Mouse (Mus musculus) MEL (cell line): ENCODE results near the gene Tceal8. TPM values are rescaled to one million over a fixed set of nuclear protein-coding genes. Genes with fewer than 3 reads are reported as not detected.

Experiments
- DNase-seq: peaks from one replicate; pipeline ENCODE4 v3.0.0; 2011; ENCODE audit warnings: low read depth, low spot score
- H3K27ac ChIP-seq: 2 replicates; pipeline ENCODE4 v1.5.1; 2012; ENCODE audit warnings: low read depth, mild to moderate bottlenecking, control low read depth, low read length, moderate library complexity; ENCODE audit not compliant: control insufficient read depth
- H3K27me3 ChIP-seq, 2 experiments: fragments of 150-350 bp in 1 of 2; sonication (generic) in 1 of 2; 2 replicates each; pipeline ENCODE4 v1.6.1; 2012; ENCODE audit warnings: low read length in 2 of 2, mild to moderate bottlenecking in 2 of 2, improper control_type of control experiment in 1 of 2, moderate library complexity in 1 of 2; ENCODE audit not compliant: insufficient read depth in 2 of 2, control insufficient read depth in 1 of 2
- H3K36me3 ChIP-seq, 2 experiments: 2 replicates each; pipeline ENCODE4 v1.6.1; 2012 to 2014; ENCODE audit warnings: low read length in 2 of 2, improper control_type of control experiment in 1 of 2, inconsistent platforms in 1 of 2, mild to moderate bottlenecking in 1 of 2; ENCODE audit not compliant: insufficient read depth in 2 of 2, control insufficient read depth in 1 of 2
- H3K4me1 ChIP-seq, 2 experiments: fragments of 150-350 bp in 1 of 2; sonication (generic) in 1 of 2; 2 replicates each; pipeline ENCODE4 v1.6.1; 2012; ENCODE audit warnings: low read length in 2 of 2, improper control_type of control experiment in 1 of 2, mild to moderate bottlenecking in 1 of 2; ENCODE audit not compliant: insufficient read depth in 2 of 2, control insufficient read depth in 1 of 2
- H3K4me3 ChIP-seq, 2 experiments: fragments of 150-350 bp in 1 of 2; sonication (generic) in 1 of 2; 2 replicates each; pipeline ENCODE4 v1.5.1; 2012; ENCODE audit warnings: low read depth in 2 of 2, low read length in 2 of 2, mild to moderate bottlenecking in 2 of 2, moderate library complexity in 2 of 2, control low read depth in 1 of 2, improper control_type of control experiment in 1 of 2; ENCODE audit not compliant: control insufficient read depth in 1 of 2, insufficient read depth in 1 of 2
- H3K79me2 ChIP-seq: 2 replicates; pipeline ENCODE4 v1.6.1; 2012; ENCODE audit warnings: mild to moderate bottlenecking, low read length, moderate library complexity; ENCODE audit not compliant: control insufficient read depth, poor library complexity, insufficient read depth
- H3K9ac ChIP-seq: 2 replicates; pipeline ENCODE4 v1.6.1; 2012; ENCODE audit warnings: low read depth, mild to moderate bottlenecking, control low read depth, low read length, moderate library complexity; ENCODE audit not compliant: control insufficient read depth, poor library complexity, severe bottlenecking
- H3K9me3 ChIP-seq: fragments of 150-350 bp; sonication (generic); replicated peaks from 2 replicates; pipeline ENCODE4 v1.6.1; 2012; ENCODE audit warnings: mild to moderate bottlenecking, low read length, improper control_type of control experiment, moderate library complexity; ENCODE audit not compliant: insufficient read depth
- BHLHE40 ChIP-seq: IDR thresholded peaks from 2 replicates; pipeline ENCODE4 v1.6.1; 2012; ENCODE audit warnings: low read depth, mild to moderate bottlenecking, inconsistent platforms, low read length, improper control_type of control experiment, borderline replicate concordance
- CHD1 ChIP-seq: IDR thresholded peaks from 2 replicates; pipeline ENCODE4 v1.6.1; 2012; ENCODE audit warnings: low read depth, mild to moderate bottlenecking, inconsistent platforms, low read length, improper control_type of control experiment
- CHD2 ChIP-seq: IDR thresholded peaks from 2 replicates; pipeline ENCODE4 v1.6.1; 2011; ENCODE audit warnings: low read length, improper control_type of control experiment
- CTCF ChIP-seq, 3 experiments: IDR thresholded peaks in 2 of 3; conservative IDR thresholded peaks in 1 of 3; 2 replicates each; pipeline ENCODE4 v1.5.1; 2011 to 2012; ENCODE audit warnings: low read length in 3 of 3, low read depth in 2 of 3, mild to moderate bottlenecking in 2 of 3, improper control_type of control experiment in 1 of 3, inconsistent platforms in 1 of 3, mixed read lengths in 1 of 3, moderate library complexity in 1 of 3; ENCODE audit not compliant: control insufficient read depth in 1 of 3, insufficient read depth in 1 of 3, poor library complexity in 1 of 3, severe bottlenecking in 1 of 3
- E2F4 ChIP-seq: IDR thresholded peaks from 2 replicates; pipeline ENCODE4 v1.6.1; 2011; ENCODE audit warnings: low read depth, low read length, improper control_type of control experiment, borderline replicate concordance
- ELF1 ChIP-seq: IDR thresholded peaks from 2 replicates; pipeline ENCODE4 v1.6.1; 2014; ENCODE audit warnings: low read depth, mild to moderate bottlenecking, inconsistent platforms, low read length, improper control_type of control experiment, moderate library complexity
- ETS1 ChIP-seq: IDR thresholded peaks from 2 replicates; pipeline ENCODE4 v1.6.1; 2012; ENCODE audit warnings: low read depth, mild to moderate bottlenecking, inconsistent platforms, low read length, improper control_type of control experiment, moderate library complexity
- GATA1 ChIP-seq: IDR thresholded peaks from 2 replicates; pipeline ENCODE4 v1.6.1; 2011; ENCODE audit warnings: low read depth, low read length, improper control_type of control experiment
- HCFC1 ChIP-seq: IDR thresholded peaks from 2 replicates; pipeline ENCODE4 v1.6.1; 2012; ENCODE audit warnings: low read depth, mild to moderate bottlenecking, inconsistent platforms, low read length, improper control_type of control experiment, moderate library complexity
- MAFK ChIP-seq: IDR thresholded peaks from 2 replicates; pipeline ENCODE4 v1.6.1; 2011; ENCODE audit warnings: low read depth, mild to moderate bottlenecking, low read length, improper control_type of control experiment, borderline replicate concordance
- MAX ChIP-seq: IDR thresholded peaks from 2 replicates; pipeline ENCODE4 v1.6.1; 2011; ENCODE audit warnings: low read length, improper control_type of control experiment
- MYB ChIP-seq: IDR thresholded peaks from 2 replicates; pipeline ENCODE4 v1.6.1; 2011; ENCODE audit warnings: mild to moderate bottlenecking, low read depth, low read length, improper control_type of control experiment
- NELFE ChIP-seq: IDR thresholded peaks from 2 replicates; pipeline ENCODE4 v1.6.1; 2011; ENCODE audit warnings: low read depth, low read length, improper control_type of control experiment
- POLR2A ChIP-seq, 2 experiments: IDR thresholded peaks; 2 replicates each; pipeline ENCODE4 v1.6.1; 2011 to 2012; ENCODE audit warnings: low read length in 2 of 2, mild to moderate bottlenecking in 2 of 2, control low read depth in 1 of 2, improper control_type of control experiment in 1 of 2, low read depth in 1 of 2, moderate library complexity in 1 of 2; ENCODE audit not compliant: control insufficient read depth in 1 of 2, insufficient read depth in 1 of 2, poor library complexity in 1 of 2
- RCOR1 ChIP-seq: IDR thresholded peaks from 2 replicates; pipeline ENCODE4 v1.6.1; 2012; ENCODE audit warnings: low read depth, mild to moderate bottlenecking, inconsistent platforms, low read length, improper control_type of control experiment
- SMC3 ChIP-seq: IDR thresholded peaks from 2 replicates; pipeline ENCODE4 v1.6.1; 2011; ENCODE audit warnings: low read depth, low read length, improper control_type of control experiment
- TAL1 ChIP-seq: IDR thresholded peaks from 2 replicates; pipeline ENCODE4 v1.6.1; 2012; ENCODE audit warnings: mild to moderate bottlenecking, inconsistent platforms, low read length, moderate library complexity, mixed read lengths
- TBP ChIP-seq: IDR thresholded peaks from 2 replicates; pipeline ENCODE4 v1.8.0; 2011; ENCODE audit warnings: low read depth, low read length, improper control_type of control experiment
- USF1 ChIP-seq: IDR thresholded peaks from 2 replicates; pipeline ENCODE4 v1.6.1; 2014; ENCODE audit warnings: low read depth, mild to moderate bottlenecking, inconsistent platforms, low read length, improper control_type of control experiment, moderate library complexity
- USF2 ChIP-seq, 2 experiments: IDR thresholded peaks; 2 replicates each; pipeline ENCODE4 v1.6.1; 2011 to 2012; ENCODE audit warnings: improper control_type of control experiment in 2 of 2, low read length in 2 of 2, borderline replicate concordance in 1 of 2, inconsistent platforms in 1 of 2, low read depth in 1 of 2, mild to moderate bottlenecking in 1 of 2; ENCODE audit not compliant: insufficient read depth in 1 of 2
- ZC3H11A ChIP-seq: IDR thresholded peaks from 2 replicates; pipeline ENCODE4 v1.6.1; 2012; ENCODE audit warnings: low read depth, mild to moderate bottlenecking, inconsistent platforms, low read length, improper control_type of control experiment
- ZKSCAN1 ChIP-seq: IDR thresholded peaks from 2 replicates; pipeline ENCODE4 v1.6.1; 2012; ENCODE audit warnings: low read depth, mild to moderate bottlenecking, inconsistent platforms, low read length, improper control_type of control experiment, moderate library complexity
- polyA plus RNA-seq, 2 experiments: library from polyadenylated mRNA; stranded (reverse) in 1 of 2; unstranded in 1 of 2; fragments of >175 nt in 1 of 2; fragments of >200 nt in 1 of 2; gene quantifications; 2 replicates each; pipeline versions ENCODE4 v1.2.1 to v1.2.4; 2012; ENCODE audit warnings: low replicate concordance in 2 of 2, low read depth in 1 of 2; ENCODE audit not compliant: insufficient read length in 2 of 2, insufficient read depth in 1 of 2, missing spikeins in 1 of 2
- total RNA-seq: library from RNA; depleted of rRNA; stranded (reverse); fragments of 300-350 nt; gene quantifications from 2 replicates; pipeline ENCODE4 v1.2.3, GENCODE M21; 2012

Tceal8 gene
- total and polyA plus RNA-seq, 3 experiments, result 26.9 to 759 (median 41.1) TPM

DNA sequence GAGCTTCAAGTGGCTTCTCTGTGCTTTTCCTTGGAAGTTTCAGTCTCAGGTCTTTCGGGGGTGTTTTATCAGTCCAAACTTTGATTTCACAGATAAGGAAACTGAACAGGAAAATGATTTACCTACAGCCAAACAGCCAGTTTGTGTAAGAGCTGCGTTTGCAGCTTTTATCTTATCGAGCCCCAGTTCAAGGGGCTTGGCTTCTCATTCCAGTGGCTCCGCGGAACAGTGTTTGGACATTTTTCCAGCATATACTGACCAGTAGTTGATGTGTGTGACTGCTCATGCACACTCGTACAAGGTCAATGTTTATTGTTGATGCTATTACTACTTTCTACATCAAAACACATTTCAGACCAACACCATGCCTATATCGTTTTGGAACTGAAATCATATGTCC is 27.9 kb downstream of the Tceal8 start:
- TF ChIP-seq ZKSCAN1 (no peak), CHD2 (no peak), ZC3H11A (no peak), CHD1 (no peak), ELF1 (no peak), ETS1 (no peak), HCFC1 (no peak), USF1 (no peak), BHLHE40 (no peak), GATA1 (no peak), TBP (no peak)
- peaks cover 2 to 16% of the 10 kb centered on the region in 2 experiments; a peak in 3 of 4 replicates for H3K36me3 ChIP-seq
- no peaks in the 10 kb centered on the region; a peak in 2 of 4 replicates for H3K27me3 ChIP-seq
- no peak overlapping the region for H3K9ac ChIP-seq
- H3K79me2 ChIP-seq, result peaks cover 3% of the 10 kb centered on the region
- no peak overlapping the region for H3K27ac ChIP-seq
- peaks cover 7 to 8% of the 10 kb centered on the region in 2 experiments; a peak in 3 of 4 replicates for H3K4me1 ChIP-seq
- no peaks in the 10 kb centered on the region for H3K9me3 ChIP-seq
- no peak for DNase-seq
- no peak overlapping the region for H3K4me3 ChIP-seq

DNA sequence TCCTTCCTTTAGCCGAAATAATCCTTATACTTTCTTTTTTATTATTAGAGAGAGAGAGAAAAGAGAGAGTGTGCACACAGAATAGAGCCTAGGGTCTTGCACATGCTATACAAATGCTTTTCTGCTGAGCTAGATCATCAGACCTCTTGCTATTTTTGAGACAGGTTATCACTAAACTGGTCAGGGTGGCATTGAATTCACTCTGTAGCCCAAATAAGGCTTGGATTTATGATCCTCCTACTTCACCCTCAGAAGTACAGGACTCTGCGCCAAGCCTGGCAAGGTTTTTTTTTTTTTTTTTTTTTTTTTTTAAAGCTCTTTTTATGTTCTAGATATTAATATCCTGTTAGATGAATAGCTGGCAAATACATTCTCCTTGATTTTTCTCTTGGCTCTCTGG is 28.4 kb downstream of the Tceal8 start:
- Histone ChIP-seq H3K4me3 (no peak overlapping the region), H3K9ac (no peak overlapping the region), H3K79me2 (peaks cover 3% of the 10 kb centered on the region), H3K27me3 (no peaks in the 10 kb centered on the region; a peak in 2 of 4 replicates), H3K9me3 (no peaks in the 10 kb centered on the region), H3K27ac (no peak overlapping the region), H3K36me3 (peaks cover 2 to 16% of the 10 kb centered on the region in 2 experiments; a peak in 3 of 4 replicates), H3K4me1 (peaks cover 7 to 8% of the 10 kb centered on the region in 2 experiments; a peak in 3 of 4 replicates)
- TF ChIP-seq POLR2A (IDR thresholded peaks at IDR 0.05; ENCODE audit: control insufficient read depth in 1 of 2, insufficient read depth in 1 of 2, low read depth in 1 of 2, low read length in 2 of 2, poor library complexity in 1 of 2) (no peak), TAL1 (no peak), MAFK (no peak), MAX (no peak), ZKSCAN1 (no peak), RCOR1 (no peak), NELFE (no peak), MYB (no peak), E2F4 (no peak), CTCF (IDR thresholded peaks at IDR 0.05 in 2 of 3, conservative IDR thresholded peaks at IDR 0.05 in 1 of 3; ENCODE audit: control insufficient read depth in 1 of 3, insufficient read depth in 1 of 3, low read depth in 2 of 3, low read length in 3 of 3, poor library complexity in 1 of 3, severe bottlenecking in 1 of 3) (no peak), ELF1 (no peak), USF2 (IDR thresholded peaks at IDR 0.05; ENCODE audit: borderline replicate concordance in 1 of 2, insufficient read depth in 1 of 2, low read depth in 1 of 2, low read length in 2 of 2) (no peak), SMC3 (no peak)
- no peak for DNase-seq
